Mouse (Mus musculus) inflammation-experienced regulatory T-cells, adult 16 weeks (primary cell): ENCODE results near the gene Smad3. TPM values are rescaled to one million over a fixed set of nuclear protein-coding genes. Genes with fewer than 3 reads are reported as not detected.

Source experiments
- polyA plus RNA-seq: library from polyadenylated mRNA; unstranded; fragments of 100-300 nt; shearing (Covaris generic); gene quantifications from one replicate; pipeline ENCODE4 v1.2.1, GENCODE M21; 2017

The Smad3 gene
- polyA plus RNA-seq, result 16.1 TPM

DNA sequence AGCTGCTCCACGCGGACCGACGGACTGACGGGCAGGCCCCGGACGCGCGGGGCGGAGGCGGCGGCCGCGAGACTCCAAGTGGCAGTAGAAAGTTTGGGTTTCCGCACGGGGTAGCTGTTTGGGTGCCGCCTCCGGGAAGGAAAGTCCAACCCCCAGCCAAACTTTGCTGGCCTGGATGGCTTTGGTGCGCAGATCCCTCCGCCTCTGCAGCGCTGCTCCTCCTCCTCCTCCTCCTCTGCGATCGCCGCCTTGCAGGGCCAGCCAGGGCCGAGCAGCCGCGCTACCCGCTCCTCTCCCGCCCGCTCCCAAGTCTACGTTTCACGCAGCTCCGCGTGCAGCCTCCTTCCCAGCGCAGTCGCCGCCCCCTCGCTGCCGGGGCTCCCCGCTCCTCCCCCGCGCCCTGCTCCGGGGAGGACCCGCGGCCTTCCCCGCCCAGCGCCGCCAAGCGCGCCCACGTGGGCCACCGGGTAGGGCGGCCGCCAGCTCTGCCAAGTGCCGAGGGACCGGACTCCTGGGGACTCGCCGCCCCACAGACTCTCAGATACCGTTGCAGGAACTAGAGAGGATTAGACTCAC lies at the start of gene Smad3:
Gene Smad3 (minus strand): TSS at position 130 of the 576 bp plus-strand sequence.

GRCm38 (mm10) chr9:63602043-63602939 lies 155.5 kb downstream of the Smad3 start, which contains the start of the genes Iqch and Aagab:
Gene Iqch, minus strand, starts transcription at chr9:63602493.
Gene Aagab, plus strand, starts transcription at chr9:63602660.

Other genes starting within 250 kb of the Smad3 start
- not detected for gene Iqch, start 155.5 kb downstream of the Smad3 start, polyA plus RNA-seq
- 61.7 TPM for gene Aagab, start 155.3 kb downstream of the Smad3 start, polyA plus RNA-seq